Mouse (Mus musculus): ENCODE data around the gene Pcnx2. TPM values are rescaled to one million over a fixed set of nuclear protein-coding genes. Genes with fewer than 3 reads are reported as not detected.

Gene Pcnx2
- total RNA-seq, 1 experiment from 2014 or later: not detected

DNA sequence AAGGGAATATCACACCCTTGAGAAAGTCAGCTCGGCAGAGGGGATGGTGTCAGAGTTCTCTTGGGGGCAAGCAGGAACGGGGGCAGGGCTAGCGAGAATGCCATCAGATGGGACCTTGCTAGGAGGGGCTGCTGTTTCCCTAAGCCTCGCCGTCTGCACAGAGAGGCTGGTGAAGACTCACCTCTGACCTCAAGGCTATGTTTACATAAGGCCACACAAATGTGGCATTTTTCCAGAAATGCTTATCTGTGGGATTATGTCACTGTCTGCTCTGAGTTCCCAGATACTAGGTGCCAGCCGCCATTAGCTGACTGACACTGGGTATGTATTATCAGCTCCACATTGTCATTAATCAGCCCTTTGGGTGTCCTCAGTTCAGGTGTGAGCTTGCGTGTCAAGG is 56.0 kb downstream of the Pcnx2 start:
- no peak for ATAC-seq (replicated peaks; ENCODE audit: low read depth, poor library complexity, severe bottlenecking)

DNA sequence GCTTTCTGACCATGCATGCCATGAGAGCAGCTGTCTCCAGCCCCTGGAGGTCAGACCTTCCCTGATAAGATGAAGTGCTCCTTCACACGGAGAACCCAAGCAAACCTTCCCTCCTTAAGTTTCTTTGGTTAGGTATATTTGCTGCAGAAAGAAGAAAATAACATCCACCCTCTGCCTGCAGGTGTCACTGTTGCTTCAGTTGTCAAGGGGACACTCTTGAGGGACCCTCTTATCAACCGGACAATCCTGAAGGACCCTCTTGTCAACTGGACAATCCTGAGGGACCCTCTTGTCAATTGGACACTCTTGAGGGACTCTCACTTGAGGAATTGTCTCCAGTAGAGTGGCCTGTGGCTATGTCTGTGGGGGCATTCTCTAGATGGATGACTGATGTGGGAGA is 73.4 kb downstream of the Pcnx2 start:
- no peak for ATAC-seq (replicated peaks; ENCODE audit: low read depth, poor library complexity, severe bottlenecking)

DNA sequence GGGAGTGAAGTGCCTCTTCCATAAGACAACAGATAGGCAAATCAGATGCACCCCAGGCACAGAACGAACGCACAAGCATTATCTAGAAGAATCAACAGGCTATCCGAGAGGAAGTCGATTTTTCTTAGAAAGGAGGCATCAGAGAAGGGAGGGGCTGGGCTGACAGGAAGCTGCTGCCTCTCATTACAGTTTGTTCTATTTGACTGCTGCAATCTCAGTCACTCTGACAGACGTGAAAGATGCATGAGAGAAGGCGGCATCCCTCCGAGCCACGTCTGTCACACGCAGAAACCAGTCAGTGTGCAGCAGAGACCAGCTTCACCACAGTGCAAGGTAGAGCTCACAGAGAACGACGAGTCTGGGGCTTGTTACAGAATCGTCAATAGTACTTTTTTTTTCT is 74.4 kb downstream of the Pcnx2 start:
- 0 out of 2 replicates have a peak, but pooled peaks have one; percentile 21 for ATAC-seq (replicated peaks; ENCODE audit: low read depth, poor library complexity, severe bottlenecking)

DNA sequence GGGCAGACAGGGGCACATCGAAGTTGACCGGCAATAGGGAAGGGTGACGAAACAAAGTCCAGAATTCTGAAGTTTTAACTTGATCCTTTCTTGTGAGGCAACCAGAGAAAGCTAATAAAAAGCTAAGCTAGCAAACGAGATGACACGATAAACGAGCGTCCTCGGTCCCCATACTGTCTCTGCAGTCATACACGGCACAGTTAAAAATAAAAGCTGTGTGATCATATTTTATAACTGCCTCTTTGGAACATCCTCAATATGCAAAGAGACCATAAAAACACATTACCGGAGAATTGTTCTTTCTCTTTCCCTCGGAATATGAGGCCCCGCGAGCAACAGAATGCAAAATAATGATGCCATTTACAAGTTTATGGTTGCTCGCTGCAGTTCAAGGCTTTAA is 76.1 kb downstream of the Pcnx2 start:
- ATAC-seq (replicated peaks; ENCODE audit: low read depth, poor library complexity, severe bottlenecking): no peak

DNA sequence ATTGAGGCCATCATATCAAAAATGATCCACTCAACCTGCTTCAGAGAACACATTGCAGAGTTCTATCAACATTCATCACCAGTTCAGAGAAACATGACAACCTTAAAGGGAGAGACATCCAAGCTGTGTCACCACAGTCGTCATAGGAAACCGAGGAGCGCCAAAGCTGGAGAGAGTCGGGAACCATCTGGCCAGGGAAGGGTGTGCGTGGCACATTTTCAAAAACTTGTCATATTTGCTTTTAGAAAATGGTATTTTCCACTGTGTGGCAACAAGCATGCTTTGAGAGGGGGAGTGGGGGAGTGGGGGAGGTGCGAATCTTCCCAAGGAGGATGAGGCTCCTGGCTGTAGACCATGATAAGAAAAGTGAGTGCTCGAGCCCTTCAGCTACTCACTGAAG is 78.3 kb downstream of the Pcnx2 start:
- peak; percentile 28; the same call in 1 of the 2 replicates for ATAC-seq (replicated peaks; ENCODE audit: low read depth, poor library complexity, severe bottlenecking)

DNA sequence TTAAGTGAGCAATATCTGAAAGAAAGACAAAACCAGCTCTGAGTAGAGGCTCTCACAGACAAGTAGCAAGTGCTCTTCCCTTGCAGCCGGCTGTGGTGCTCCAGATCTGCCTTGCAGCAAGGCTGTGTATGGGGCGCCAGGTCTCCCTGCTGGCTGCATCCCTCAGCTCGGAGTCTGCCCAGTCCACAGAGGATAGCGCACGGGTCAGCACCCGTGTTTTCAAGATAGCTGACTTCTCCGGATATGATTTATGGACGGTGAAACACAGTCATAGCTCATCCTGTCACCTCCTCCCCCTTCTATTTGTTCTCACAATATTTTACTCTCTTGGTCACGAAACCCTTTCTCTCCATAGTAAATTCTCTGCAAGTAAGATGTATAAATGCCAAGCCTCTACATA is 79.3 kb downstream of the Pcnx2 start:
- no peak for ATAC-seq (replicated peaks; ENCODE audit: low read depth, poor library complexity, severe bottlenecking)

DNA sequence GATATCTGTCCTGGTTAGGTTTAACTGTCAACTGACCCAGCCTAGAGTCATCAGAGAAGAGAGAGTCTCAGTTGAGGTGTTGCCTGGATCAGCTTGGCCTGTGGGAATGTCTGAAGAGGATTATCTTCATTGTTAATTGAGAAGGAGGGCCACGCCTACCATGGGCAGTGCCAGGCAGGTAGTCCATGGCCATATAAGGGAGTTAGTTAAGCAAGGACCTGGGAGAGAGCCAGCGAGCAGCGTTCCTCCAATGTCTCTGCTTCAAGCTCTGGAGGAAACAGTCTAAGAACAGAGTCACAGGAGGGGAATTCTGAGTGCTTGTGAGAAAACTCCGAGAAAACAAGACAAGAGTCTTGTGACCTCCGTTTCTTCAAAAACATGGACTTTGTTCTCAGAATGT is 81.4 kb downstream of the Pcnx2 start:
- no peak for ATAC-seq (replicated peaks; ENCODE audit: low read depth, poor library complexity, severe bottlenecking)

DNA sequence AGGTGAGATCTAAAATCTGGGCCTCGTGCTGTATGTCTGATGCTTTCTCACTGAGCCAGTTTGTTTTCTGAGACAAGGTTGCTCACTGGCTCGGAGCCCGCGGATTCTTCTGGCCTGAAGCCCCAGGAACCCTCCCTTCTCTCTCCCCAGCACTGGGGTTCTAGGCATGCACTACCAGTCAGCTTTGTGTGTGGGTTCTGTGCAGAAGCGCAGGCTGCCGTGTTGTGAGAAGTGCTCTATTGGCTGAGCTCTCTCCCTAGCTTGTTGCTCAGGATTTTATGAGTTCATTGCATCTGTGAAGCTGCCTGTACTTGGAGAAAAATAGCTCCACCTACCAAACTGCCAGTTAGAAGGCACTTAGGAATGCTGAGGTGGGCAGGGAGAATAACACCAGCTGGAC is 89.3 kb downstream of the Pcnx2 start:
- ATAC-seq (replicated peaks; ENCODE audit: low read depth, poor library complexity, severe bottlenecking): no peak

DNA sequence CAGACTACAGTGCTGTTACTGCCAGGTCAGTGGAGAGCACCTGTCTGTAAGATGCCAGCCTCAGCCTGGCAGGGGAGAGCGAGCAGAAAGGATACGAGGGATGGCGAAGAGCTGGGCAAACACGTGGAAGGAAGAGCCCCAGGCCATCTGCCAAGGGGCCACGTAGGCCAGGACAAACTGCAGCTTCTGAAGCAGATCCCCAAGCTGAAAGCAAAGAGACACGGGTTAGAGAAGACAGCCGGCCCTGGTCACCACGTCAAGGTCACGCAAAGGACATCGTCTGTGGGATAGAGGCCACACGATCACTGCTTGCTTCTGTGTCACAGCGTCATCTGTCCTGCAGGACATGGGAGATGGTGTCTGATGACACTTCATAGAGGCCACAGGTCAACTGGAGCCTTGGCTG is 90.2 kb downstream of the Pcnx2 start:
- ATAC-seq (replicated peaks; ENCODE audit: low read depth, poor library complexity, severe bottlenecking): no peak

DNA sequence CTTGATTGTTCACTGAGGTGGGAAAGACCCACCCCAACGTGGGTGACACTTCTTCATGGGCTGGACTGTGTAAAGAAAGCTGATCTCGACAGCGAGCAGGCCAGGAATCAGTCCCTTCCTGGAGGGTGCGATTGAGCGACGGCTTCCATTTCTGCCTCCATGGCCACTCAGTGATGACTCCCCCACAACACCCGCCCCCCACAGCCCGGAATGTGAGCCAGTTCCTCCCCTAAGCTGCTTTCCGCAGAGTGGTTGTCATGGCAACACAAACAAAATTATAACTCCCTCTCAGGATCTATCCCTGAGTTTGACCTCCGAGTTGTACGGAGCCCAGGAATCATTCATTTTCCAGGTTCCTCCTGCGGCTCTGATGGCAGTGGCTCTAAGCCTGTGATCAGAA is 91.7 kb downstream of the Pcnx2 start:
- no peak for ATAC-seq (replicated peaks; ENCODE audit: low read depth, poor library complexity, severe bottlenecking)

DNA sequence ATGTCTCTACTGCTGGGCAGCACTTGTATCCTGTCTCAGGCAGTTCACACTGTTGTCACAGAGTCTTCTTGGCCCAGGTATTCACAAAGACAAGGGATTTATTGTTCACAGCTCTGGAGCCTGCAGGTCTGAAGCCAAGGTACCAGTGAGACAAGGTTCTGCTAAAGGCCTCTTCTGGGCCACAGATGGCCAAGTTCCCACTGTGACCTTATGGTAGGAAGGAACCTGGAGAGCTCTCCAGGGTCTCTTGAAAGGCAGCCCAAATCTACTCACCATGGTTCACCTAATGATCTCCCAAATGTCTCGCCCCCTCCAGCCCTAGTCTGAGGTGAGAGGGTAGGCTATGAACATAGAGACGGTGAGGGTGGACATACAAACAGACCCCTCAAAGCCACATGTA is 101.1 kb downstream of the Pcnx2 start:
- no peak for ATAC-seq (replicated peaks; ENCODE audit: low read depth, poor library complexity, severe bottlenecking)

DNA sequence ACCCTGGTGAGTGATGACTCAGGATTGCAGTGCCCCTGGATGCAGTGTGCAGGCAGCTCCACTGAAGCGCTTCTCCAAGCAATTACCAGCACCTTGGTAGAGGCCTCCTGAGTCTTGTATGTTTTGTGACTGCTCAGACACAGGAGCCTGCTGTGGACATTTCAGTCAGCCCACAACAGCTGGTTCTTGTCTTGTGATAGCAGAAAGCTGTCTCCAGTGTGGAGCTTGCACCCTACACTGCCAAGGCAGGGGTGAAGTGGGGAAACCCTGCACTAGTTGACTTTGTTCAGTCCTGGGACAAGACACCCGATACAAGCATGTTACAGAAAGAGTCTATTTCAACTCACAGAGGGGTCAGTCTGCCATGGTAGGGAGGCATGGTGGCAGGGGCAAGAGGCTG is 102.8 kb downstream of the Pcnx2 start:
- no peak for ATAC-seq (replicated peaks; ENCODE audit: low read depth, poor library complexity, severe bottlenecking)

DNA sequence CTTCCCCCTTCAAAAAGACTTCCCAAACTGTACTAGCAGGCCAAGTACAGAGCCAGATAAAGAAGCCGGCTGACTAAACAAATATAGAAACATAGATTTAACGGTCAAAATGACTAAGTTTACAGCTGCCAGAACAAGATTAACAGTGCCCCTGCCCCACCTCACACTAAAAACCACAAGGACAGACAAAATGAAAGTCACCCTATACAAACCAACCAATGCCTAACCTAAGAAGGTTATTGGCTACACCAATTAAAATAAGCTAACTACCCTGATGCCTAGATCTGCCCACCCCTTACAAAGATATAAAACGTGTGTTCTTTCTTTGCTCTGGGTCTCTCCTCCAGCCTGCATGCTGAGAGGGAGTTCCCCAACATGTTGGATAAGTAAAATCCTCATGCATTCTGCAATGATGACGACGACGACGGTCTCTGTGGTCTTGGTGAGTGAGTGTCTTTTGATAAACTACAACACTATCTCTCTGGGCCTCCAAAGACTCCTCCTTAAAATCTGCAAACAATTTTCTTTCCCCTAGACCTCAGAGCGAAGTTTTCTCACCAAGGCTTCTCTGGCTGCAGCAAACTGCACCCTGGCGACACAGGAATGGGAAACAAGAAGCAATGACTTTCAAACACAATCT is 105.2 kb downstream of the Pcnx2 start:
- peak; percentile 82 for ATAC-seq (replicated peaks; ENCODE audit: low read depth, poor library complexity, severe bottlenecking)

DNA sequence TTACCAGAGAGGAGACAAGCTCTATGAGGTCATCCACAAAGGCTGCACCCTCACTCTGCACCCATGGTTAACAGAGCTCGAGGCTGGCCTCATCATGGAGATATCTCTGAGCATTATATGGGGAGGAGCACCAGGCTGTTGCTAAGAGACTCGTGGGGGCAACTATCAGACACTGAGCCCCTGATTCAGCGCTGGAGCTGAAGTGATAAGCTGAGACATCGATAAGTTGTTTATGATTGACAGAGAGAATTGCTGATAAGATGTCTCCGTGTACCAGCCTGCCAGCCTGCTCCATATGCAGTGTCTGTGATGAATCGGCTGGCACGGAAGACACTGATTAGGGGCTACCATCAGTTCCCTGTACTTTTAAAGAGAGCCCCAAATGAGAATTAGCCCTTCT is 111.2 kb downstream of the Pcnx2 start:
- peak; percentile 45; the same call in 1 of the 2 replicates for ATAC-seq (replicated peaks; ENCODE audit: low read depth, poor library complexity, severe bottlenecking)

DNA sequence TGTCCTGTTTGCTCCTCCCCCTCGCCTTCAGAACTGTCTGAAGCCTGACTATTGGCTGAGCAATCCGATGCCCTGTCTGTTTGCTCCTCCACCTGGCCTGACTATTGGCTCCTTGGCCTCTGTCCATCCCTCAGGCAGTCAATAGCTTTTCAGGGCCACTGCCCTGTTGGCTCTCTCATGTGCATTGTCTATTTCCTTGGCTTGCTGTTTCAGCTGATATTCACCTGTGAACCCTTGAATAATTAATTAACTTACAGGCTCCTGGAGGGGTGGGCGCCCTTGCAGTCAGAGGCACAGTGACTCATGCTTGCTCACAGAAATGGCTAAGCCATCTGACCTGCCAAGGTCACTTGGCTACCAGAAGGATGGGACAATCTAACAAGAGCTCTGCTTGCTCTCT is 116.0 kb downstream of the Pcnx2 start:
- no peak for ATAC-seq (replicated peaks; ENCODE audit: low read depth, poor library complexity, severe bottlenecking)

DNA sequence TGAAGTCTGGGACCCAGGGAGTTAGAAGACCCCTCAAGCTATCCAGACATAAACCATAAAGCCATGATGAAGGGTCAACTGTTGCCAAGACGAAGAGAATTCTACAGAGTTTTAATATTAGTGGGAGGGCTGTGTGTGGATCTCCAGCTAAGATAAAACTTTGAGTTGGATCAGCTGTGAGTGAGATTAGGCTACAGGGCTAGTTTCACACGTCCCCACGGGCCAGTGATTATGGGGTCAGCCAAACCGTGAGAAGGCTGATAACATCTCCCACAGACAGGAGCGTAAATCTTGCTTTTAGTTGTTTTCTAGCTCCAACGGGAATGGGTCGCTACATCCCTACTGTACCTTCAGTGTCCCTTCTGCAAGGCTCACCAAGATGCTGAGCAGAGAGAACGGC is 118.5 kb downstream of the Pcnx2 start:
- ATAC-seq (replicated peaks; ENCODE audit: low read depth, poor library complexity, severe bottlenecking): no peak

DNA sequence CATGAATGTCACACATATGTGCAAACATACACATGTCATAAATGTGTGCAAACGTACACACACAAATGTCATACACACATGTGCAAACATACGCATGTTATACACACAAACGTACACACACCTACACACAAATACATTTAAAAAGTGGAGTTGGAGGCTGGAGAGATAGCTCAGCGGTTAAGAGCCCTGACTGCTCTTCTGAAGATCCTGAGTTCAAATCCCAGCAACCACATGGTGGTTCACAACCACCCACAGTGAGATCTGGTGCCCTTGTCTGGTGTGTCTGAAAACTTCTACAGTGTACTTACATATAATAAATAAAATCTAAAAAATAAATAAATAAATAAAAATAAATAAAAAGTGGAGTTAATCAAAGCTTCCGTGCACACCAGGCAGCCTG is 119.2 kb downstream of the Pcnx2 start:
- no peak for ATAC-seq (replicated peaks; ENCODE audit: low read depth, poor library complexity, severe bottlenecking)

DNA sequence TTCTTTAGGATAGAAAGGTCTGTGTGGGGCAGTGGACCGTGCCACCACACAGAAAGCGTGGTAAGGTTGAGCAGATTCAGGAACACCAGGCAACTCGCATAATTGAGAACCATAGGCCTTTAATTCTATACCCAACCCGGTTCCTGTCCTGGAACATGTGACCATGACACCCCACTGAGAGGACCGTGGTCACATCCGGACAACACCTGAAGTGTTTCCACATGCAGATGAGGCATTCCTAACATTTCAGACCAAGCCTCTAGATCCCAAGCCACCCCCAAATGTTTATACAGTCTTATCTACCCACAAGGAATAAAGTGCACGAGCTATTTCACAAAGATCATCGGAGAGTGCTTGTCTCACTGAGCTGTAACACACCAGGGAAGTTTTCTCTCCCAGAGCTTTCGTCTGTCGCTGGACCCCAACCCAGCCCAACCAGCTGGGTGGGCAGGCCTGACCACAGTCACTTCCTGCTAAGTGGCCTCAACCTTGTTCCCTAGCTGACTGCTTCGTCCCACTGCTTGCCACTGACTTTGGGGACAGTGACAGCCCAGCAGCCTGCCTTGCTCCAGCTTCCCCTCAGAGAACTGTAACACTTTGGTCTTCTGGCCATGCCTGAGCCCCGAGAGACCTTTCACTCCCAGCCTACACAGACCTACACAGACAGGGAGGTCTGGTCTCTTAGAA is 120.5 kb downstream of the Pcnx2 start:
- ATAC-seq (replicated peaks; ENCODE audit: low read depth, poor library complexity, severe bottlenecking): 0 out of 2 replicates have a peak, but pooled peaks have one; percentile 26

DNA sequence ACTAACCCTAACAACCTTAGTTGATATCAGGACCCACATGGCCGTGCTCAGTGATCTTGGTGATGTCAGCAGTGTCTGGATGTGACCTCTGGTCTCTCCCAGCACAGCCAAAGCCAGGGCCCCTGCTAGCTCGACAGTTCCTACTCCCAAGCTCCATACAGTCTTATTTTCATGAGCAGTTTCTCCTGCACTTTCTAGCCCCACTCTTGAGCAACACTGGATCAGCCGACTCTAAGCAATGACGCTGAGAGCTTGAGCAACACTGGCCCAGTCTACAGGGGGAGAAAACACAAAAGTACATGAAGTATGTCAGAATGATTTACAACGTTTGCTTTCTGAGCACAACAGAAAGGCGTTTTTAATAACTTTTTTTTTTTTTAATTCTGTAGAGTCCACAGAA is 121.3 kb downstream of the Pcnx2 start:
- no peak; the same call in 1 of the 2 replicates for ATAC-seq (replicated peaks; ENCODE audit: low read depth, poor library complexity, severe bottlenecking)

DNA sequence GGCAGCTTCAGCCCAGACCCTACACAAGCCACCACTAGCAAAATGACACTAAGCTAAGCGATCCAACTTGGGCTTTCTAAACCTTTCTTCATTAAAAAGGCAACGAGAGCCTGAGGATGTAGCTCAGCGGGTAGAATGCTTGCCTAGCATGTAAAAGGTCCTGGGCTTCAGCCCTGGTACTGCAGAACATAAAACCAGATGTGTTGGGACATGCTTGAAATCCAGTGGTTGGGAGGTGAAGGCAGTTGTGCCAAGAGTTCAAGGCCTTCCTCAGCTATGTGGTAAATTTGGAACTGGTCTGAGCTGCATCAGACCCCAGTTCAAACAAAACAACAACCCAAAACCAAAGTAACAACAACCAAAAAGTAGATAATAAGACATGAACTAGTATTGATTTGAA is 121.8 kb downstream of the Pcnx2 start:
- ATAC-seq (replicated peaks; ENCODE audit: low read depth, poor library complexity, severe bottlenecking): no peak

DNA sequence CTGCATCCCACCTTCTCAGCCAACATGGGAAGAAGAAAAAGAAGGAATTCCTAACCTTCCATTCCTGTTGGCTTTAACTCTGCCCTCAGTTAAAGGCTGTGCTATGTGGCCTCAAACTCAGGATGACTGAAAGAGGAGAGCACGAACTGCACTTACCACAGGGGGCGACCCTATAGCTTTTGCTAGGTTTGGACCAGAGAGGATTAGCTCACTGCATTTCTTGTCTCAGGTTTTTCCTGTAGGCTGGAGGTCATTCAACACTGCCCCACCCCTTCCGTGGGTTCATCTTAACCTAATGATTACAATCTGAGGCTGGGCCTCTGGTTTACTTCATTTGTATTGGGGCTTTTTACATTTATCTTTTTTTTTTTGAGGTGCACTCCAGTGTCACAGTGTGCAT is 123.1 kb downstream of the Pcnx2 start:
- ATAC-seq (replicated peaks; ENCODE audit: low read depth, poor library complexity, severe bottlenecking): no peak

DNA sequence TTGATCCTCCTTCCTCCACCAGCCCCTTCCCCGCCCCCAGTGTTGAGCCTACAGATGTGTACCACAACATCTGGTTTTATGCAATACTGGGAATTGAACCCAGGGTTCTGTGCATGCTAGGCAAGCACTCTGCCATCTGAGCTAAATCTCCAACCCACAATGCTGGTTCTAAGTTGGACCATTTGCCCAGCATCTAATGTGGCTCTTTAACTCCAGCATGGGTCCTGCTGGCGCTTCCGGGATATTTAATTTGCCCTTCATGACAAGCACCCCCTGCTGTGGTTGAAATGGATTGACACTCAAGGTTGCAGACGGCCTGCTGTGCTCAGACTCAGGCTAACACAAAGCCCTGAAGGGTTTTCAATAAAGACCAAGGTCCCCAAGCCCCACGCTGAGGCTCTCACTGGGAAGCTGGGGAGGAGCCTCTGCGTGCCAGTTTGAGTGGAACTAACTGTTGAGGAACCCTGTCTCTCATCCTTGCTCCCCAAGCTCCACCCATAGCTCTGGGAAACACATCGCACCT is 124.8 kb downstream of the Pcnx2 start:
- ATAC-seq (replicated peaks; ENCODE audit: low read depth, poor library complexity, severe bottlenecking): no peak

All from common myeloid progenitor, adult 5-6 weeks (primary cell).